Mouse (Mus musculus) embryonic facial prominence, embryonic 15.5 days (tissue): ENCODE measurements around the gene Col25a1. TPM values are rescaled to one million over a fixed set of nuclear protein-coding genes. Genes with fewer than 3 reads are reported as not detected.
A peak's percentile ranks its signal among the peaks of the same experiment; 100 is the strongest.

Experiments
- ATAC-seq: fragments of 200-750 bp; cut with Nextera tagmentation; 2 replicates; pipeline ENCODE4 v1.8.0; 2017; ENCODE audit warnings: low read depth, moderate TSS enrichment; ENCODE audit not compliant: insufficient number of reproducible peaks, low FRiP score, low TSS enrichment
- H3K27ac ChIP-seq: fragments of 300-500 bp; sonication (generic); replicated peaks from 2 replicates; pipeline ENCODE4 v1.5.1; 2015; ENCODE audit warnings: mild to moderate bottlenecking, inconsistent platforms
- H3K27me3 ChIP-seq: fragments of 300-500 bp; sonication (generic); 2 replicates; pipeline ENCODE4 v1.6.1; 2015; ENCODE audit warnings: inconsistent platforms
- H3K36me3 ChIP-seq: fragments of 300-500 bp; sonication (generic); 2 replicates; pipeline ENCODE4 v1.6.1; 2015; ENCODE audit warnings: mild to moderate bottlenecking, inconsistent platforms
- H3K4me1 ChIP-seq: fragments of 300-500 bp; sonication (generic); 2 replicates; pipeline ENCODE4 v1.6.1; 2015; ENCODE audit warnings: inconsistent platforms
- H3K4me2 ChIP-seq: fragments of 300-500 bp; sonication (generic); replicated peaks from 2 replicates; pipeline ENCODE4 v1.6.1; 2015; ENCODE audit warnings: mild to moderate bottlenecking, inconsistent platforms
- H3K4me3 ChIP-seq: fragments of 300-500 bp; sonication (generic); replicated peaks from 2 replicates; pipeline ENCODE4 v1.5.1; 2015; ENCODE audit warnings: mild to moderate bottlenecking, inconsistent platforms
- H3K9ac ChIP-seq: fragments of 300-500 bp; sonication (generic); 2 replicates; pipeline ENCODE4 v1.6.1; 2015; ENCODE audit warnings: inconsistent platforms
- H3K9me3 ChIP-seq: fragments of 300-500 bp; sonication (generic); replicated peaks from 2 replicates; pipeline ENCODE4 v1.6.1; 2016; ENCODE audit warnings: inconsistent platforms
- WGBS: fragments of 180-500 bp; shearing (Covaris S2); methylation state at CpG from one replicate; pipeline ENCODE4 v1.1.7; 2015; 5-methylcytosine and 5-hydroxymethylcytosine counted together
- polyA plus RNA-seq: library from polyadenylated mRNA; unstranded; fragments of >200 nt; fragmentation: Nextera tagmentation; extraction: Ambion mirVana; gene quantifications from 2 replicates; pipeline ENCODE4 v1.2.1, GENCODE M21; 2015

The Col25a1 gene
- polyA plus RNA-seq, 1 experiment from 2014 or later = 16.5 TPM

DNA sequence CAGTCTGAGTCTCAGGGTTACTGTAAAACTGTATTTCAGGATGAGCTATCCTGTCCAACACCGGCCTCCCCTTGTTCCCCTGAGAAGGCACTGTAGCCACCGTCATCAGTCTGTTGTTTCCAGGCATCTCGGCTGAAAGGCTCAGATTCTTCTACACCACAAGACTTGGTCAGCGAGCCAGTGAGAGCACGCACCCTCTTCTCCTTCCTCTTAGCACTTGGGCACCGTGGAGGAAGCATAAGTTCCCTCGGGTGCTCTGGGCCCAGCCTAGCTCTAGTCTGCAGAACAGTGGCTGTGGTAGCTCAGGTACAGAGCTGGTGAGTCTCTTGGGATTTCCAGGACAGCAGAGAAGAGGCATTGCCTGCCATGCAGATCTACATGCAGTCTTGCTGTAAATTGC lies 229.5 kb downstream of the Col25a1 start:
- Histone ChIP-seq H3K4me1 (peaks cover 4% of the 10 kb centered on the region; the same call in 1 of the 2 replicates), H3K4me3 (no peak overlapping the region), H3K9ac (no peak overlapping the region), H3K36me3 (no peaks in the 10 kb centered on the region), H3K27ac (no peak overlapping the region), H3K9me3 (no peaks in the 10 kb centered on the region), H3K27me3 (no peaks in the 10 kb centered on the region), H3K4me2 (no peak overlapping the region)
- WGBS = 71% methylated on average over 7 of the region's 7 CpGs
- no peak for ATAC-seq

DNA sequence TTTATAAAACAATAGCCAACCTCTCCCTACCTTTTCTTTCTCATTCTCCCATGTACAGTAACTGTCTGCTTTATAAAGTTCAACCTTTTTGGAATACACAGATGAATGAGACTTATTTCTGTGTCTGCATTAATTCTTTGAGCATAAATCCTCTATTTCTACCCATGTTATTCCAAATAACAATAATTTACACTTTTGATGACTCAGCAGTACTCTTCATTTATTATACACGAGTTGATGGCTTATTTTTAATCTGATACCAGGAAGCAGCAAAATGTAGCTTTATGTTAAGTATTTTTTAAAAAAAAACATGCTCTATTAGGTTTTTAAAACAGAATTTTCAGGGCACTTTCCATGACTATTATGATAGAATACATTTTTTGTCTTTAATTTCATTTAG lies 230.6 kb downstream of the Col25a1 start:
- Histone ChIP-seq H3K4me3 (no peak overlapping the region), H3K27ac (no peak overlapping the region), H3K9me3 (no peaks in the 10 kb centered on the region), H3K4me1 (peaks cover 1% of the 10 kb centered on the region; the same call in 1 of the 2 replicates), H3K9ac (no peak overlapping the region), H3K36me3 (no peaks in the 10 kb centered on the region), H3K27me3 (no peaks in the 10 kb centered on the region), H3K4me2 (no peak overlapping the region)
- WGBS = 62% methylated on average over 1 of the region's 1 CpGs
- no peak for ATAC-seq

DNA sequence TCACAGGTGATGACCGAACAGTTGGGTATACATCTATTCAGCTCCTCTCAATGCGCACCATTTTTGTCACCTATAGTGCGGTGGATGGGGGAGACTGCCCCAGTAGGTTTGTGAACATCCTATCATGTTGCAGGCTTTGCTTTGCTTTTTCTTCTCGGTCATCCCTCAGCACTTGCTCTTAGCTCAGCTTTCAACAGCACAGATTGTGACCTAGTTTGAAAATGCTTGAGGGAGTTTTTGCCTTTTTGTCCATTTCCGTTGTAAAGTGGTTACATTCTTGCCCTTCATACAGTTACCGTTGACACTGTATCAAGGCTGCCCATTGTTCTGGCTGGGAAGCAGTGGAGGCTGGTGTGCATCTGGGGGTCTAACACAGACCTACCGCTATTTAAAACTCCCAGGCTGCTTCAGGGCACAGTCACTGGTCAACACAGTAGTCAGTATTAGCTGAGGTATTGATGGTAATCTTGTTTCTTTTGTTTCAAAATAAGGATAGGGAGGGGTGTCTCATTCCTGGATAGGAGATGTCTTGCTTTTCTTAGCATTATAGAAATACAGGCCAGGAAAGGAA lies 231.6 kb downstream of the Col25a1 start:
- no peaks in the 10 kb centered on the region for H3K36me3 ChIP-seq
- no peaks in the 10 kb centered on the region for H3K27me3 ChIP-seq
- no peak overlapping the region for H3K4me3 ChIP-seq
- no peak for ATAC-seq
- H3K4me2 ChIP-seq = no peak overlapping the region
- WGBS = 54% methylated on average over 7 of the region's 7 CpGs
- no peak overlapping the region for H3K27ac ChIP-seq
- H3K4me1 ChIP-seq = peaks cover 7% of the 10 kb centered on the region; the same call in 1 of the 2 replicates
- H3K9ac ChIP-seq = no peak overlapping the region
- H3K9me3 ChIP-seq = no peaks in the 10 kb centered on the region

DNA sequence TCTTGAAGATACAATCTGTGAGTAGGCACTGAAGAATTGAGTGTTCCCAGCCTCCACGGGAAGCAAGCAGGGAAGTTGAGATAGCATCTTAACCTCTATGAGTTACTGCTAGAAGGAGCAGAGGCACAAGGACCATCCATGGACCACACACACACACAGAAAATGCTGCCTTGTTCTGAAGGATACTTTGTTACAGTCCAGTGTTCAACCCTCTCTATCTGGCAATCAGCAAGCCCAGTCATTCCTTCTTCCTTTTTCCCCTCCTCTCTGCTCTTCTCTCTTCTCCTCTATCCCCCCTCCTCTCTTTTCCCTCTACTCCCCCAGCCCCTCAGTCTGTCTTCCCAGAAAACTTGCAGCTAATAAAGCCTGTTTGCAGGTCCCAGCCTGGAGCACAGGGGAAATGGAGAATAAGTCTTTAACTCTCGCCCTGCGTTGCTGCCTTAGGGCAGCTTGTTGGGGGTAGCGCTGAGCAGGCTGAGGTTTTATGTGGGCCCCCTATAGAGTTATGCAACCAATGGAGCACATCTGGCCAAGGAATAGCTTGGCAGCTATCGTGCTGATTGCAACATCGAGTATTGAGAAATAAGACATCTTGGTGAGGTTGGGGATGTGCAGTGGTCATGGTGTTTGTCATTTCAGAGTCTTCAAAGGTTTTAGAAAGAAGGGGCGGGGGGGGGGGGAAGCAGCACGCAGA lies 235.8 kb downstream of the Col25a1 start:
- H3K4me2 ChIP-seq = no peak overlapping the region
- no peaks in the 10 kb centered on the region for H3K36me3 ChIP-seq
- no peak overlapping the region for H3K27ac ChIP-seq
- 29% methylated on average over 6 of the region's 8 CpGs for WGBS
- H3K9ac ChIP-seq = no peak overlapping the region
- peaks cover 19% of the 10 kb centered on the region for H3K4me1 ChIP-seq
- no peaks in the 10 kb centered on the region for H3K27me3 ChIP-seq
- H3K9me3 ChIP-seq = no peaks in the 10 kb centered on the region
- H3K4me3 ChIP-seq = no peak overlapping the region
- ATAC-seq = peak; percentile 60; the same call in 1 of the 2 replicates

DNA sequence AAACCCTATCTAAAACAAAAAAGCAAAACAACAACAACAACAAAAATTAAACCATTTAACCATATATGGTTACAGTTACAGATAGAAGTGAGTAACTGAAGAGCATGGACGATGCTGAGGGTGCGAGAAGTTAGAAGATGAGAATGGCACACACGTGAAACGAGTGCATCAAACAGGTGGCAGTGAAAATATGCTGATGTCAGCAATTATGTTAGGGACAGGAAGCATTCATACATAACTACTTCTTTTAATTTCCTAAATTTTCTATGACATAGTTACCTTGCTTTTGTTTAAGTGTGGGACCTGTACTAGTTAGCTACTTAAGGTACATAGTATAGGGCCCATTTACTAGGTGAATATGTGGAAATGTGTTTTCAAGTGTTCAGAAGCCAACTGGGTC lies 237.1 kb downstream of the Col25a1 start:
- whole genome bisulfite sequencing = 93% methylated on average over 4 of the region's 4 CpGs
- no peak overlapping the region for H3K4me3 ChIP-seq
- no peak overlapping the region for H3K9ac ChIP-seq
- peaks cover 25% of the 10 kb centered on the region for H3K4me1 ChIP-seq
- H3K9me3 ChIP-seq = no peaks in the 10 kb centered on the region
- no peak for ATAC-seq
- H3K36me3 ChIP-seq = no peaks in the 10 kb centered on the region
- H3K4me2 ChIP-seq = no peak overlapping the region
- H3K27me3 ChIP-seq = no peaks in the 10 kb centered on the region
- H3K27ac ChIP-seq = no peak overlapping the region

DNA sequence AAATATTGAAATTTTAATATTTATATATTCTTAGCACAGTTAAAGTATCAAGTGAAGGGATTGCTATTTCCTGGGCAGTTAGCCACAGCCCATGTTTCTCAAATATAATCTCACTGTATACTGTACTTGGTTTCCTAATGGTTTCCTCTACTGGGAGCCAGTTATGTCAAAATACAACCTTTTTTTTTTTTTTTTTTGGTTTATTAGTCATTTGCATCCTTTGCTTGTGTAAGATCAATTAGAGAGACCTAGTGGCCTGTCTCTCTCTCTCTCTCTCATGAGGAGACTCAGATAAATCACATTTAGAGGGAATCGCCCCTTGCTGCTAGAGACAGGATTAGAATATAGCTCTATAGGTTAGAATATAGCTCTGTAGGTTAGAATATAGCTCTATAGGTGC lies 237.8 kb downstream of the Col25a1 start:
- H3K27me3 ChIP-seq = no peaks in the 10 kb centered on the region
- no peaks in the 10 kb centered on the region for H3K36me3 ChIP-seq
- no peaks in the 10 kb centered on the region for H3K9me3 ChIP-seq
- H3K4me3 ChIP-seq = no peak overlapping the region
- WGBS = 93% methylated on average over 1 of the region's 1 CpGs
- no peak overlapping the region for H3K27ac ChIP-seq
- no peak for ATAC-seq
- peaks cover 26% of the 10 kb centered on the region for H3K4me1 ChIP-seq
- no peak overlapping the region for H3K4me2 ChIP-seq
- H3K9ac ChIP-seq = no peak overlapping the region

- no peak overlapping the region for H3K4me3 ChIP-seq
Measured at GRCm38 (mm10) chr3:130370167-130370566, 238.9 kb downstream of the Col25a1 start.

GRCm38 (mm10) chr3:130373145-130373544 lies 241.8 kb downstream of the Col25a1 start:
- Histone ChIP-seq H3K27ac (no peak overlapping the region), H3K4me2 (no peak overlapping the region), H3K36me3 (no peaks in the 10 kb centered on the region), H3K4me3 (no peak overlapping the region), H3K9me3 (no peaks in the 10 kb centered on the region), H3K9ac (no peak overlapping the region), H3K27me3 (no peaks in the 10 kb centered on the region), H3K4me1 (peaks cover 18% of the 10 kb centered on the region)
- 25% methylated on average over 7 of the region's 7 CpGs for WGBS
- ATAC-seq = no peak

More at GRCm38 (mm10) chr3:130370167-130370566, 238.9 kb downstream of the Col25a1 start:
- H3K4me2 ChIP-seq = no peak overlapping the region
- no peaks in the 10 kb centered on the region for H3K9me3 ChIP-seq
- no peak overlapping the region for H3K9ac ChIP-seq
- 0 out of 2 replicates have a peak overlapping the region, but pooled peaks have one; percentile 17 for H3K27ac ChIP-seq
- WGBS = 30% methylated on average over 5 of the region's 5 CpGs
- H3K4me1 ChIP-seq = peaks cover 26% of the 10 kb centered on the region
- no peaks in the 10 kb centered on the region for H3K27me3 ChIP-seq
- 0 out of 2 replicates have a peak, but pooled peaks have one; percentile 9 for ATAC-seq
- H3K36me3 ChIP-seq = no peaks in the 10 kb centered on the region

GRCm38 (mm10) chr3:130374620-130375341 lies 243.5 kb downstream of the Col25a1 start:
- H3K4me2 ChIP-seq = no peak overlapping the region
- H3K4me1 ChIP-seq = peaks cover 16% of the 10 kb centered on the region
- no peaks in the 10 kb centered on the region for H3K9me3 ChIP-seq
- no peak overlapping the region for H3K27ac ChIP-seq
- no peak for ATAC-seq
- WGBS = 68% methylated on average over 3 of the region's 3 CpGs
- no peak overlapping the region for H3K9ac ChIP-seq
- H3K4me3 ChIP-seq = no peak overlapping the region
- H3K27me3 ChIP-seq = no peaks in the 10 kb centered on the region
- no peaks in the 10 kb centered on the region for H3K36me3 ChIP-seq

- Histone ChIP-seq H3K9ac (no peak overlapping the region), H3K27me3 (no peaks in the 10 kb centered on the region), H3K36me3 (no peaks in the 10 kb centered on the region), H3K9me3 (no peaks in the 10 kb centered on the region), H3K27ac (no peak overlapping the region), H3K4me2 (no peak overlapping the region), H3K4me3 (no peak overlapping the region), H3K4me1 (peaks cover 7% of the 10 kb centered on the region)
- ATAC-seq = no peak
- WGBS = 94% methylated on average over 5 of the region's 5 CpGs
Measured at GRCm38 (mm10) chr3:130377786-130378185, 246.5 kb downstream of the Col25a1 start.

DNA sequence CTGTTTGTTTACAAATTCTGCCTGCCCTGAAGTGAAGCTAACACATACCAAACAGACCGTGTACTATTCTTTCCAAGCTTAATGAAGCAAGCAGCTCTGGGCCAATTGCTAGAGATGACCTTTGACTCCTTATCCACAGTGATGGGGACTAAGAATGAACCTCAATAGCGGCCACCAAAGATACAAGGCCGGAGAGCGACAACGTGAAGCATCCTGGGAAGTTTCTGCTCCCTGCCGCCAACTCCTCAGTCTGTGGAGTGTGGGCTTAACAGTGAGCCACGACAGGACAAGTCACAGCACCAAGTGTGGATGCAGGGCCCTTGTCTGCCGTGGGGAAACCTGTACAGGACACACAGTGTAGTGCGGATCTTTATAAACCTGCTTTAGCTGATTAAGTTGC lies 247.3 kb downstream of the Col25a1 start:
- H3K4me2 ChIP-seq = no peak overlapping the region
- H3K27me3 ChIP-seq = no peaks in the 10 kb centered on the region
- no peaks in the 10 kb centered on the region for H3K4me1 ChIP-seq
- no peaks in the 10 kb centered on the region for H3K9me3 ChIP-seq
- no peak overlapping the region for H3K27ac ChIP-seq
- H3K4me3 ChIP-seq = no peak overlapping the region
- no peaks in the 10 kb centered on the region for H3K36me3 ChIP-seq
- H3K9ac ChIP-seq = no peak overlapping the region
- no peak for ATAC-seq
- 54% methylated on average over 9 of the region's 9 CpGs for WGBS
